Mouse (Mus musculus) layer of hippocampus, adult 9-11 months (tissue): Measurements from ENCODE around the gene Ago3.

Experiments
- DNase-seq: peaks from one replicate; pipeline ENCODE4 v3.0.0; 2022

Gene Ago3

DNA sequence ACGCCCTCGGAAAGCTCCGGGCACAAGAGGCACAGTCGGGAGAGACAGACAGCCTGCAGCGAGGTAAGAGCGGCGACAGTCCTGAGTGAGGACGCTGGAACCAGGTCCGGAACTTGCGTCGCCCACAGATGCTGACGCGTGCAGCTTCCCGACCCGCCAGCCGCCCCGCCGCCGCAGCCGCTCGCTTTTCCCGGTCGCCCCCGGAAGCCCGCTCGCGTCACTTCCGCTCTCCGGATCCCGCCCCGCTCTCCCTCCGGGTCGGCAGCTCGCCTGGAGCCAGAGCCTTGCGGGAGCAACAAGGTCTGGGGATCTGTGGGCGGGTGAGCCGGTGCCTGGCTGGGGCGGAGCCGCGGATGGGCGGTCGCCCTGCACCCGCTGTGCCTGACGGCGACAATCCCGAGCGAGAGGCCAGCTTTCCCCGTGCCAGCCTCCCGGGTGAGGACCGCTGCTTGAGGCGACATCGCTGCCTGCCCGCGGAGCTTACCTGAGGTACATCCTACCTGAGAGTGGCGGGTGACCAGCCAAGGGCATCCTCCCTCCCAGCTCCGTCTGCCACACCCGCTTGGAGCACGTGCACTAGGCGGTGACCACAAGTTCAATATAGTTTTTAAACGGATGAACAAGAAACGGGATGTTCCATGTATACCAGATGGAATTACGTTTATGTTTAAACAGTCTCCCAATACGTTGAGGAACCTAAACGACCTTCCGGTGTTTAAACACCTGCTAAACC lies at the start of gene Ago3:
Gene Ago3, minus strand, starts transcription at position 210 of the 733 bp plus-strand sequence.
- peak; percentile 94 for DNase-seq

DNA sequence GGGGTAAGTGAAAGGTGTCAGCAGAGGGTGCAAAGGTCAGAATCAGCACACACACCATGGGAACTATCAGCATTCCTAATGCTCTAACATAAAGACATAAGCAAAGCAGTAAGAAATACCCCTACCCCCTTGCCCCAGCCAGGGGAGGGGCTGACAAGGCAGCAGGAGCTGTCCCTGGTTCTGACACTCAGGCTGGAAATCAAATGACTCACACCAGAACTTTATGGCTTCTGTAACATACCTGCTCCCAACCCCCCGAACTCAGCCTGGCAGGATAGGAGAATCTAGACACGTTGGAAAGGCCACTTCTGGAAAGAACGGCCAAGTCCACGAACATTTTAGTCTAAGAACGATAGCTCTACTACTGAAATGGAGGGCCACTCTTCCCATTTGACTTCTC lies 43.7 kb upstream of the Ago3 start:
- DNase-seq = no peak

DNA sequence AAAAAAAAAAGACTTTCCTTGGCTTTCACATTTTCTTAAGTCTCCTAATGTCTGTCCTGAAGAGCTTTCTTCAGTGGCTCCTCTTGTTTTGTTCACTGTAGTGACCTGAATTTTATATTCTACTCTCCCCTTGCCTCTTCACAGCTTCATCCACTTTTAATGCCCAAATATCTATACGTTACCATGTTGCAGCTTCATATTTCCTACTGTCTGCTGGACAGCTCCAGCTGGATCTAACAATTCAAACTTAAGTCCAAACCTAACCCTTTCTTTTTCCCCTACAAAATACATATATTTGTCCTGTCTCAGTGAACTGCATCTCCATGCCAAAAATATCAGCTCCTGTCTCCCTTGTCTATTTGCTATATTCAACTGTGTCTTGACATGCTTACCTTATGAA lies 40.0 kb upstream of the Ago3 start:
- DNase-seq = no peak

DNA sequence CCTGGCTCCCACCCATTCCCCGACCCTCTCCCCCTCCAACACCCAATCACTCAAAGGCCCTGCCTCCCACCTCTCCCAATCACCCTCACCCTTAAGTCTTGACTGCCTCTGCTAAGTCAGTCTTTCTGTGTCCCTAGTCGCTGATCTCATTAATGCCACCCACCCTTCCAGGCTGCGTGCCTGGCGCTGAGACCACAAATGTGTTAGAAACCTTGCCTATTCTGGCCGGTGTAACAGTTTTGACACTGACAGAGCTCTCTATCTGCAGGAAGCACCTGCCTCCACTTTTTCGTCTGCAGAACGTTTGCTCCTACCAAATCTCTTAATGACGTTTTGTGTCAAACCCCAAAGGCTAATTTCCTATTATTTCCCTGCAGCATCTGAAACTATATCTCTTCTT lies 39.6 kb upstream of the Ago3 start:
- no peak for DNase-seq

DNA sequence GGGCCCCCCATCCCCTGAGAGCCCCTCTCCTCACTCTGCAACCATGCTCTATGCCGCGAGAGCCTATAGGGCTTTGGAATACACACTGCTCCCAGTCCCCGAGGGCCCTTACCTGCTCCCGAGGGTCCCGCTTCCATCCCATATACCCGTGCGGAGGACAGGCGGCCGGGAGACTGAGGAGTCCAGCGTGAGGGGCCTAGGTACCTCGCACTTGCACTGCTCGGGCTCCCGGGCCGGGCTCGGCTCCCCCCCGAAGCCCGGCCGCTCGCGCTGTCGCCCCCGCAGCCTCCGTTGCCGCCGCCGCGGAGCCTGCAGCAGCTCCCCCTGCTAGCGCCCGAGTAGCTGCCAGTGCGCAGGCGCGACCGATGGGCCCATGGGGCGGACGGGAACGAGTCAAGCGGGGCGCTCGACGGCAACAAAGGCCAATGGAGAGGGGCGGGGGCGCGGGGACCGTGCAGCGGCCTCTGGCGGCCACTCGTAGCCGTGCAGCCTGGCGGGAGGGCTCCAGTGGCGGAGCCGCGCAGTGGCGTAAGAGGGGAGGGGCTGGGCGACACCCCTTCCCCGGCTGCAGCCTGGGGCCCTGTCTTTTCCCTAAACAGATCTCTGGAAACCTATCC lies 39.0 kb upstream of the Ago3 start, which contains the start of gene Ago1:
Gene Ago1, minus strand, starts transcription at position 299 of the 617 bp plus-strand sequence.
- DNase-seq = peak; percentile 96

DNA sequence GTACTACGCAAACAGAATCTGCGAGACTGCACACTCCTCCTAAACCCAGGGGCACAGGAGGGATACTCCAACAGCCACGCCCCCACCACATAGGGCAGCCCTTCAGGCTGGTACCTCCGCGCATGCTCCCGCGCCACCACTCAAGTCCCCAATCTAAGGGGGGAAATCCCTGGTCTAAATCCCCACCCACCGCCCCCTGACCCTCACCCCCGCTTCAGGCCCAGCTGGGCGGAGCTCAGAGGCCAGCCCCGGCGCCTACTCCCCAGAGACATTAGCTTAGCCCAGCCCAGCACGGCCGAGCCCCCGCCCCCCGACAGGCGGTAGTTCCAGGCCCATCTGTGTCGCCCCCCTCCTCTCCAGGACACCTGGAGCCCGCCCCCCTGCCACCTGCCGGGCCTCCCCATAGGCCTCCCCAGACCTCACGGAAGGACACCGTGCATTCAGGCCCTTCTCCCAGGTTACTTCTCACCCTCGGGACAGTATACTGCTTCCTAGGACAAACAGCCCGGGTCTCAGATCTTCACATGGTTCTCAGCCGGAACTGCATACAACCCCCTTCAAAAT lies 38.4 kb upstream of the Ago3 start:
- peak; percentile 62 for DNase-seq

DNA sequence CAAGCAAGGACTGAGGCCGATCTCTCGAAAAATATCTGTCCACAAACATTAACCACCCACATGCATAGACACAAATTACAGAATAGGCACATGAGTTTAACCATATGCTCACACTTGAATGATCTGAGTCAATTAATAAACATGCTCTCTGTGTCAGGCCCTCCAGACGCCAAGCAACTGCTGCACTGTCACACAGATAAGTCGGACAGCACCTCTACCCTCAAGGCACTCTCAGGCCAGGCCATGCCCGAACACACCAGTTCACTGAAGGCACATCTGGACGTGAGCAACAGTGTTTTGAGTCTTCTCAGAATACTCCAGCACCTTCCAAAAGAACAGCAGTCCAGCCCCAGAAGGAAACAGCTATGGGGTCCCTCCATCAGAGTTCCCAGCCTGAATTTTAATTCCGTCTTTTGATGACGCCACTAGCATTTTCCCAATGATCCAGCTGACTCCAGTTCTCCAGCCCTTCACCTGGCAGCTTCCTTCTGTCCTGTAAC lies 36.9 kb upstream of the Ago3 start:
- no peak for DNase-seq

DNA sequence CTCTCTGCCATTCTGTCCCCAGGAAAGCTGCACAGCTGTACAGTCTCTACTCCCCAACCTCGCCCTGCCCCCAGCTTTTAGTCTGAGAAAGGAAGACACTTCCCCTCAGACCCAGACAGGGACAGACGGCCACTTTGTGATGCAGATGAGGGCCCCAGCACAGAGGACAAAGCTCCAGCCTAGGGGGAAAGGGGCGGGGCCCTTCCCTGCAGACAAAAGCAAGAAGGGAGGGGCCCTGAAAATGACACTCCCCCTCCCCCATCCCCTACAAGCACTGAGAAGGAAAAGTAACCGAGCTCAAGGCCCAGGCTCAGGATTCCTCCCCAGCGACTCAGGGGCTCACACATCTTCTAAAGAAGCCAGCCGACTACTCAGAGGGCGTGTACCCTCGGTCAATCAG lies 36.5 kb upstream of the Ago3 start:
- peak; percentile 80 for DNase-seq

DNA sequence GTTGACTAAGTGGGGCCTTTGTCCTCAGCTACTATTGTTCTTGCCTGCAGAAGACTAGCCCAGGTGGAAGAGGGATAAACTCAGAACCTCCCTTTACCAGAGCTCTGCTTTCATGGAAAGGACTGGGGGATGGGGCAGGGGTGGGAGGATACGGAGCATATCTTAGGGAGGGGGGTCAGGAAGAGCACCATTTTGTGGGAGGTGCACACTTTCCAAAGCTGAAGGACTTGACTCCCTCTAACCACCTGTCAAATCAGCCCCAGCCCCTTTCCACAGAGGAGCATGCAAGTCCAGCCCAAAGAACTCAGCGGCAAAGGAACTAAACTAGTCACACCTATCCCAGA lies 35.5 kb upstream of the Ago3 start:
- no peak for DNase-seq

DNA sequence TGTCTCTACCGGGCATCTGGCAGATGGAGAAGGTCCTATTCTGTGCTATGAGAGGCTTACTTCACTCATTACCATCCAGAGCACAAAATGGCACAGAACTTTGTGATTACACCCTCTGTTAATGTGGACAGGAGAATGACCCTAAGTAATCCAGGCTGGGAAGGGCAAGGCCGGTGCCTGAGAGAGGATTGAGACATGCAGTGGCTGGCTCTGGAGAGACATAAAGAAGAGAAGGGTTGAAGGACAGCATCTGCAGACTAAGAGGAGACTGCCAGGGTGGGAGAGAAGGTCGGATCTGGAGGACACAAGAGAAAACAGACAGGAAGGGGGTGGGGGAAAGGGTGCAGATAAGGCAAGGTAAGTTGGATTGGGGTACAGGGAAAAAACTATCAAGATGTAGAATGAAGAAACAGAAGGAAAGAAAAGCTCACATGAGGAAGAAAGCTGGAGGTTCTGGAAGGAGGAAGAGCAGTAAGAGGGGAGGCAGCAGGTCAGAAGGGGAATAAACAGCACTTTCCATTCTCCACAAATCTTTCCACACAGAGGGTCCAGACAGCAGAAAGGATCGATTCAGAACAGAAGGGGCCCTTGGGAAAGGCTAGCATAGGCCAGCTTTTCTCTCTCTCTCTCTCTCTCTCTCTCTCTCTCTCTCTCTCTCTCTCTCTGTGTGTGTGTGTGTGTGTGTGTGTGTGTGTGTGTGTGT lies 35.0 kb upstream of the Ago3 start:
- no peak for DNase-seq

DNA sequence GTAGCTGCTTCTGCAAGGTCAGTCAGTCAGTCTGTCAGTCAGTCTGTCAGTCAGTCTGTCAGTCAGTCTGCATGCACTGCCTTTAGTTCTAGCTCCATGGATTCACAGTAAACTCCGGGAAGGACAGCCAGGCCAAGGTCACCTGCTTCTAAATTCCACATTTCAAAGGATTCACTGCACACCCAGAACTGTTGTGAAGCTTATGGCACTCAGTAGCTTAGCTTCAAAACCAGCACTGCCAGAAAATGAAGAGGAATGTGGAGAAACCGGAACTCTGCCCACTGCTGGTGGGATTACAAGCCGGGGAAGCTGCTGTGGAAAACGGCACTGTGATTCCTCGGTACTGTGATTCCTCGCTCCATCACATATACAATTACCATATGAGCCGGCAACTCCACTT lies 26.1 kb upstream of the Ago3 start:
- no peak for DNase-seq

DNA sequence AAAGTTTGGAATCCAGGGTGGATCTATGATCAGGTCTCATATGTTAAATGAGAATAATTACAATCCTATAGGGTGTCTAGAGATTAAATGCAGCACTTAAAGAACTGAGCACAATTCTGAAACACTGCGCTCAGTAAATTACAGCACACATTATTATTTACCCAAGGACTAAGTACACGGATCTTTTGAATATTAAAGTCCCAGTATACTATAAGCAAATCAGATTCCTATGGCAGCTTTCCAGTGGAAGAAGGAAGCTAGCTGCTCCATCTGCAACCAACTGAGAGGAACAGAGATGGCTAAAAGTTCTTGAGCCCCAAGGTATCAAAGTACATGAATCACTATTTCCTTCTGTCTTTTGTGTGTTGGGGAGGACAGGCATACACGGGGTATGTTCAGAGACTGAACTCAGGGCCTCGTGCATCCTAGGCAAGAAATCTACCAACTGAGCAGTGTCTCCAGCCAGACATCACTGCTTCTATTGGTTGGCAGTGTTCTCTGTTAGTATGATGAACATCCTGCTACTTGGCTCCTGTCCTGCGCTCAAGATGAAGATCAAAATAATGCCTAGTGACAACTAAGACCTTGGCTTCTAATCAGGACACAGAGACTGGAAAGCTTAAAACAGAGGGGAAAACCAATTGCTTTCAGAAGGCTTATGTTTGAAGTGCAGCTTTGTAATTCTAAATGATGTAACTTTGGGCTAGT lies 25.3 kb upstream of the Ago3 start:
- DNase-seq = no peak

DNA sequence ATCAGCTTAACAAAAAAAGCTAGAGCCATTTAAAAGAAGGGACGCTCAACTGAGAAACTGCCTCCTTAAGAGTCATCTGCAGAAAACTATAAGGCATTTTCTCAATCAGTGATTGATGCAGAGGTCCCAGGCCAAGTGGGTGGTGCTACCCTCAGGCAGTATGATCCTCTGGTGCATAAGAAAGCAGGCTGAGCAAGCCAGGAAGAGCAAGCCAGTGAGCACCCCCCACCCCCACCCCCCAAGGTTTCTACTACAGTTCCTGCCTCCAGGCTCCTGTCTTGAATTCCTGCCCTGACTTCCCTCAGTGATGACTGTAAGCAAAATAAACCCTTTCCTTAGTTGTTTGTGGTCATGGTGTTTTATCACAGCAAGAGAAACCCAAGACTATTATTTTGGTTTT lies 20.9 kb upstream of the Ago3 start:
- DNase-seq = no peak

DNA sequence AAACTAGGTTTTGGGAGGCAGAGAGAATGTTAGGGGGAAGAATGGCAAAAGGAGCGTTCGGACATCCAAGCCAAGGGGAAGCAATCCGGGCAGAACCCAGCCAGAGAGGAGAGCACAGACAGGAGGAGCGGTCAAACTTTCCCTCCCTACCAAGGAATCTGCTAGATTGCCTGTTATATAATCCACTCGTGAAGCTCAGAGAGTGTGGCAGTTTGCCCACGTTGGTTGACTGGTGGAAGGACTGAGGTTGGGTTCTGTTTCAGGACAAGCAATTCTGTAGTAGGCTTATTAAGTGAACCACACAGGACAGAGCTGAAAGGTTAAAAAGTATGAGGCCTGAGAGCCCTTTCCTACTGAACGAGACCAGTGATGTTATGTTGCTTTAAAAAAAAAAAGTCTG lies 17.8 kb upstream of the Ago3 start:
- DNase-seq = no peak

DNA sequence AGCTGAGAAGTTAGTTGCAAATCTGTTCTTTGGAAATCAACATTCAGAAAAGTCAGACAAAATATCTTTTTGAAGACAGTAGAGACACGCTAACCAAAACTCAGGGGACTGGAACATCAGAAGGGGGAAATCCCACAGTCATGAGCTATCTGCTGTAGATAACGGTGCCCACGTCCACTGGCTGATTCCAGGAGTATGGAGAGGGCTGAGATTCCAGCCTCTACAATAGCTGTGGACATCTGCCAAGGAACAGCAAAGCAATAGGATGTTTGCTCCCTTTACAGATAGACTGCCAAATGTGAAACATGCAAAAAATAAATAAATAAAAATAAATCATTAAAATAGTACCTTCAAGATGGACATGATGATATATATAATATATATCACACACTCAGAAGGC lies 15.2 kb upstream of the Ago3 start:
- DNase-seq = no peak

DNA sequence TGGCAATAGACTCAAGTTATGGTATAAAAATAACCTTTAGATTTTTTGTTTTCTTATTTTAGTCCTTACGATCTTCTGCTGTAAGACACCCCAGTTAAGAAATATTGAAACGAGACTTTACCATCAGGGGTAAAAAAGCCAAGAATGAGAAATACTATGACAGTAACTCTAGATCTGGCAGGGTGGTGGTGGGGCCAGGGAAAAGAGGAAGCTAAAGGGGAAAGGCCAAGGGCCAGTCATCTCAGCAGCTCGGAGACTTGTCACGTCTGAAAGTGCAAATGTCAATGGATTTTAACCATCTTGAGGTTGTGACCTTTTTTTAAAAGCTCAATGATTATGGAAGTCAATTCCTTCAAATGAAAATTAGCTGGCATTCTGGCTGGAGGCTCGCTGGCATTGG lies 8.9 kb upstream of the Ago3 start:
- DNase-seq = no peak

DNA sequence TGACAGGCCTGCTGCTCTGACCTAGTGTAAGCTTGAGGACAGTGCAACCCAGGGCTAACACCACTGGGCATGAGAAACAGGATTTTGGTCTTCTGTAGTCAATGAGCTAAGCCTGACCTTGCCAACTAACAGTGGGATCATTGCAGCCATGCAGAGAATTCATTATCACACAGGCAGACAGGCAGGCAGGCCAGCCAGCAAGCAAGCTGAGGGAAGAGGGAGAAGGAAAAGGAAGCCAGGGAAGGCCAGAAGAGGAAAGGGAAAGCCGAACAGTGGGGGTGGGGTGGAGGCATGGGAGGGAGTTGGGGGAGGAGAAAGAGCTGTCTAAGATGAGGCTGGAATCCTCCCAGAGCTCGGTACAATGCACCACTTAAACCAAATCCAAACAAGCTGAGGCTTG lies 6.9 kb upstream of the Ago3 start:
- peak; percentile 32 for DNase-seq

DNA sequence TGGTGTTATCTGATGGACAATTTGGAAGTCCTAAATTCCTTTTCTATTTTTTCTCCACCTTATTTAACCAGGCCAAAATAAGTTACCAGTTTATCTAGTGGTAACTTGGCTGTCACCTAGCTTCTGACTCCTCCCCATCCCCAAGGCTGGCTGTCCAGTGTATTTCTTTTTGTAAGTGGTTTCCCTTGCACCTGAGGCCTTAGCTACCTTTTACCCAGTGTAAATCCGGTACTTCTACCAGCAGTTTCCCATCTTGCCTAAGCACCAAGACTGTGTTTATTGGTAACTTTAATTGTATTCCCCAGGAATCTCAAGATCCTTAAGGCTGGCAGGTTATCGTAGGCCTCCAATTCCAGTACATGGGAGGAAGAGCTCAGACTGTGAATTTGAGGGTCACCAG lies 4.7 kb upstream of the Ago3 start:
- no peak for DNase-seq

DNA sequence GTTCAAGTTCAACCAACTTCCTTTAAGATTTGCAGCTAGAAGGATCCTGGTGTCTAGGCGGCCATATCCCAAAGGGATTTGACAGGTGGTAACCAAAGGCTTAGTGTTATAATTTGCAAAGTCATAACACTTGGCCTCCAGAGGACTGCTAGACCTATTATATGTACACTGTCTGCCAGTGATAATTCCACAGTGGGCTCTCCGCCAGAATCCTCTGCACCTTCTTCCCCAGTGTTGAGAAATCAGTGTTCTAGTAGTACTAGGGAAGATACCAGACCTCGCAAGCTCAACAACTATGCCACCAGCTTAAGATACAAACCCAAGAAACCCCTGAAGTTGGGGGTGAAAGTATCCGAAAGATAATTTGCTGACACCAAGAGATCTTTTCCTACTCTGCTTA lies 3.8 kb upstream of the Ago3 start:
- no peak for DNase-seq

DNA sequence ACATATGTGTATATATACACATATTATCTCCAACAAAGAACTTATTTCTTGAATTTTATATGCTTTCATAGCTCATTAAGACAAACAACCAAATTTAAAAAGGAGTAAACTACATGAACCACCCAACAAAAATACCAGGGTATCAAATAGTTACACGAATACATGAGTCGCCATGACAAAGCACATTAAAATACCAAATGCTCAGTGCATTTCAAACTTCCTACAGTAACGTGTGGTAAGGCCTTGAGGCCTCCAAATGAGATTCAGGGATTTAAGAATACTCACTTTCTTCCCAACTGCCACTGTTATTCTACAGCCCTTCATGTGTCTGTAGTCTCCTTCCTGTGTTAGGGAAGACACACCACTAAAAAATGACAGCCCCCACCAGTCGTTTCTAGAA lies 2.4 kb upstream of the Ago3 start:
- DNase-seq = no peak

DNA sequence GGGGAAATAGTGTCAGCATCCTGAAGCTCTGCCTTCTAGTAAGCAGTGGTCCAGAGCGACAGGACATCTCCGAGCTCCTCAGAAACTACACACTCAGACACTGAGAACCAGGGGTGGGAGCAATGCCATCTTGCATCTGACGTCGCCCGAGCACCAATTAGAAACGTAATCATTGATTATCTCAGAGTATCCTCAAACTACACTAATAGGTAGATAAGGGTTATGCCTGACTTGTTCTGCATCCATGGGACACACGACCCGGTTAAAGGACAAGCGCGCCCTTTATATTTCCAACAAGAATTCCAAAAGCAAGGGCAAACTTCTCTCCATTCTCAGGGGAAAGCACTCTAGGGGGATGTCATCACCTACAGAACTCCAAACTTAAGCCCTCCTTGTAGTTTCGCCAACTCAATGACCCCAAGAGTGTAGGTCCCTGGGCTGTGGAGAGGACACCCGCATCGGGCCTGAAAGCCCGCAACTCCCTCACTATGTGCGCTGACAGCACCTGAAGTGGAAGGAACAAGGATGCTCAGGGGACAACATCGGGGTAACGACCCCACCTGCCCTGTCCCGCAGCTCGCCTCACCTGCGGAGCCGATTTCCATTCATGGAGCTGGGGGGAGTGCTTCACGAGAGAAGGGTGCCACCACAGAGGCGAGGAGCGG lies 542 bp downstream of the Ago3 start:
- no peak for DNase-seq

DNA sequence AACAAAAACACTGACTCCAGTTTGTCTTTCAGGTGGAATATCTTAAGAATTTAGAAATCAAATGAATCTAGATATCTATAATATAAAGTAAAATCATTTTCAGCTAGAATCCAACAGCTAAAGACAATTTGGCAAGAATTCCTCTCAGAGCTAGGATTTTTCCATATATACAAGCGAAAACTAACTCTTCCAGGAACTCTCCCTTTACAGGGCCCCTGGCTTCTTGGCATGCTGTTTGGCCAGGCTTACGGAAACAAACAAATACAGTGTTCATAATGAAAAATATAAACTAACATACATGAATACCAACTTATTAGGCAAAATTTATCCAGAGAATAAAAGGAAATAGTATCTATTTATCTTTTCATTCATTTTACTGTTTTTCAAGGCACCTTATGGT lies 5.5 kb downstream of the Ago3 start:
- DNase-seq = no peak

DNA sequence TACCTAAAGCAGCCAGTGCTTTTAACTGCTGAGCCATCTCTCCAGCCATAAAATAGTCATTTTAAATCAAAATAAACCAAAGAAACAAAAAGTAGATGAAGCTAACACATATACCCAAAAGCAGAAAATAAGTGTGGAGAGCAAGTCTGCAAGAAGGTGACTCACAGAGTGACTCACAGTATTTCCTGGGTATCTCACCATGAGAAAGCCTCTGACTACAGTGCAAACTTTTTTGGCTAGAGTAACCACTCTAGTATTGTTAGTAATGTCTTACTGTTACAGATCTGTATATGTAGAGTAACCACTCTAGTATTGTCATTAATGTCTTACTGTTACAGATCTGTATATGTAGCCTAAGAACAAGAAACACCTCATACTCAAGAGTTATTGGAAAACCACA lies 13.6 kb downstream of the Ago3 start:
- DNase-seq = no peak
